Mouse (Mus musculus) myocyte (in vitro differentiated cells): ENCODE results near the gene Zfp646.

Experiments used
- E2F4 ChIP-seq: IDR thresholded peaks from one replicate; pipeline ENCODE4 v1.6.1; 2011; ENCODE audit warnings: mild to moderate bottlenecking, control low read depth, moderate library complexity; ENCODE audit not compliant: insufficient read depth
- MYOD1 ChIP-seq, 3 experiments: IDR thresholded peaks; one replicate each; pipeline ENCODE4 v1.6.1; 2011; ENCODE audit warnings: control low read depth in 2 of 3, low read depth in 2 of 3, mild to moderate bottlenecking in 2 of 3, moderate library complexity in 1 of 3; ENCODE audit not compliant: insufficient read length in 2 of 3, control insufficient read depth in 1 of 3
- POLR2A ChIP-seq: IDR thresholded peaks from one replicate; pipeline ENCODE4 v1.6.1; 2011; ENCODE audit warnings: low read depth, mild to moderate bottlenecking, control low read depth, moderate library complexity; ENCODE audit not compliant: insufficient read length
- REST ChIP-seq: IDR thresholded peaks from one replicate; pipeline ENCODE4 v1.6.1; 2011; ENCODE audit warnings: mild to moderate bottlenecking, control low read depth, moderate library complexity; ENCODE audit not compliant: insufficient read depth, insufficient read length
- TCF12 ChIP-seq: IDR thresholded peaks from one replicate; pipeline ENCODE4 v1.6.1; 2011; ENCODE audit warnings: mild to moderate bottlenecking, control low read depth; ENCODE audit not compliant: poor library complexity, insufficient read depth, severe bottlenecking

DNA sequence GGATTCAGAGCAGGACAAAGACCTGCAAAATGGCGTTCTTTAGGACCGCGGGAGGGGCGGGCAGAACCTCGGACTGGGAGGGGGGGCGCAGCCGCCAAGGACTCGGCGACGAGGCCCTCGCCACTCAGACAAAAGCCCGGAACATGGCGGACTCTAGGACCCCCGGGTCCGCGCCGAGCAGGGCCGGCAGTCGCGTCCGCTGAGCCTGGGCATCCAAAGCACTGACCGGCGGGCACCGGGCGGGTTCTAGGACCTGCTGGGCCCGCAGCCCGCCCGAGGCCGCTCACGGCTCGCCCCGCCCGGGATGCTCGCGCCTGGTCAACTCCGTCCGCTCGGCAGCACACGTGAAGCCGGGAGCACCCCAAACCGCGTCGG, 407 bp upstream of the Zfp646 start:
- TF ChIP-seq POLR2A (no peak), E2F4 (no peak), TCF12 (no peak), MYOD1 (IDR thresholded peaks at IDR 0.05; ENCODE audit: control insufficient read depth in 1 of 3, insufficient read length in 2 of 3, low read depth in 2 of 3) (peak in 1 of 3 experiments; percentile 15), REST (no peak)
